In genomic region chr15:27860439-27860838, GRCm38 (mm10) we compare ENCODE assay signal across 13 mouse cellular contexts.
"Had no signal": no experiment of that assay in that cellular context is flagged by ENCODE, and none has a peak within 500 bp of the region (broad histone marks: within the 10 kb centered on the region; RNA-seq: fewer than 3 reads in every experiment).

No protein-coding gene starts in this region.

- H3K9ac ChIP-seq: kidney, embryonic 15.5 days; limb, embryonic 13.5 days; liver, embryonic 14.5 days; midbrain, embryonic 13.5 days; neural tube, embryonic 15.5 days had no signal

- H3K4me3 ChIP-seq: kidney, embryonic 15.5 days; limb, embryonic 13.5 days; midbrain, embryonic 13.5 days; neural tube, embryonic 15.5 days had no signal

- H3K27me3 ChIP-seq: kidney, embryonic 15.5 days; limb, embryonic 13.5 days; midbrain, embryonic 13.5 days; neural tube, embryonic 15.5 days had no signal

- H3K9me3 ChIP-seq: kidney, embryonic 15.5 days; limb, embryonic 13.5 days; midbrain, embryonic 13.5 days; neural tube, embryonic 15.5 days had no signal

- DNase-seq: kidney, postnatal 14 days; layer of hippocampus, adult 9-11 months; layer of hippocampus, postnatal 36 days; lung, adult 18-20 months; lung, postnatal 36 days; right cerebral cortex, adult 18-20 months; right cerebral cortex, postnatal 25 days; thymus, postnatal 4 days had no signal

- ATAC-seq: midbrain, embryonic 13.5 days had no signal

- H3K4me1 ChIP-seq: kidney, embryonic 15.5 days; limb, embryonic 13.5 days; midbrain, embryonic 13.5 days had no signal

- H3K4me2 ChIP-seq: kidney, embryonic 15.5 days; limb, embryonic 13.5 days; midbrain, embryonic 13.5 days; neural tube, embryonic 15.5 days had no signal

- H3K27ac ChIP-seq: kidney, embryonic 15.5 days; limb, embryonic 13.5 days; liver, embryonic 14.5 days; midbrain, embryonic 13.5 days; neural tube, embryonic 15.5 days had no signal
